Mouse (Mus musculus): ENCODE results near the gene Cdk2ap2.

GRCm38 (mm10) chr19:4137913-4138312 is 40.9 kb downstream of the Cdk2ap2 start:
- TF ChIP-seq POLR2A (IDR thresholded peaks at IDR 0.05; ENCODE audit: low read depth, low read length), result no peak
- TF ChIP-seq CTCF (IDR thresholded peaks at IDR 0.05; ENCODE audit: extremely low read depth, insufficient read depth, insufficient read length, insufficient replicate concordance), result no peak
